Mouse (Mus musculus): Measurements from ENCODE around the gene Gm6592.
"Not testable (repeated sequence)": the region's sequence is repeated elsewhere in the genome, so short reads cannot be mapped to it uniquely, and the experiment has no call there.

Gm6592 gene

DNA sequence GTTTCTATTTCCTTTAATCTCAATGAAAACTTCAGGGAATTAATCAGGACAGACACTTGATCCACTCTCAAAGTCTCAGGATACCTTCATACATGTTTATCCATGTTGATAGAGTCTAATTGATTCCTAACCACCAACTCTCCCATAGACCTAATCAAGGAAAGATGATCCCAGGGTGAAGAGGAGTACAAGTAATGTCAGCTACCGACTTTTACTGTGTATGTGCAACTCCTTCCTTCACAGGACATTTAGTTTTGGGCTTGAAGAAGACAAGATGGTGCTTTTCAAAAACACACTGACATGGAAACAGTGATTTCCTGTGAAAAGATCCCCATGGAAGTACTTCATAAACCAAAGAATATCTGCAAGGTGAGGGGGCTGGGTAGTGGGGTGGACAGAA, at the start of gene Gm6592:
Gm6592 (plus strand) TSS at position 301 of the 400 bp plus-strand sequence.
- no peak for DNase-seq (ENCODE audit: low read depth)

DNA sequence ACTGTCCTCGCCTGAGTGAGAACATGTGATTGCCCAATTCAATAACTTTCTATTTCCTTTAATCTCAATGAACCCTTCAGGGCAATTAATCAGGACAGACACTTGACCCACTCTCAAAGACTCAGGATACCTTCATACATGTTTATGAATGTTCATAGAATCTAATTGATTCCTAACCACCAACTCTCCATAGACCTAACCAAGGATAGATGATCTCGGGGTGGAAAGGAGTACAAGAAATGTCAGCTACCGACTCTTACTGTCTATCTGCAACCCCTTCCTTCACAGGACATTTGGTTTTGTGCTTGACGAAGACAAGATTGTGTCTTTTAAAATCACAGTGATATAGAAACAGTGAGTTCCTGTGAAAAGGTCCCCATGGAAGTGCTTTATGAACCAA, 40.4 kb upstream of the Gm6592 start, which contains the start of gene Ssxb5:
Ssxb5 (plus strand) TSS at position 301 of the 400 bp plus-strand sequence.
- not testable (repeated sequence) for DNase-seq (ENCODE audit: low read depth)

DNA sequence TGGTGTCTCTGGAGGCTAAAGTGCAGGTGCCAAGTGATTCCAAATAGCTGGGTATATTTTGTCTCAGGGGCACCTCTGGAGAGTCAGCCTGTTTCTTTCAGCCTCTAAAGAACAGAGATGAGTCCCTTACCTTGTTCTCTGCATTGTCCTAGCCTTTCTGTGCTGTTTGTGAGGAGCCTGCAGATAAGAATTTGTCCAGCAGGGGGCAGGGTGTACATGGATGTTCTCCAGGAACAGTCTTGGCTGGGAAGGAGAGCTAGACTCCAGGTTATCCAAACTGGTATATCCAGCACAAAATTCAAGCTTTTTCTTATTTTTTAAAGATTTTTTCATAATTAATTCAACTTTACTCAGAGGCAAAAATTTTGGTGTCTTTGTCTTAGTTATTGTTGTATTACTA, 11.8 kb upstream of the Gm6592 start:
- DNase-seq (ENCODE audit: low read depth): no peak

DNA sequence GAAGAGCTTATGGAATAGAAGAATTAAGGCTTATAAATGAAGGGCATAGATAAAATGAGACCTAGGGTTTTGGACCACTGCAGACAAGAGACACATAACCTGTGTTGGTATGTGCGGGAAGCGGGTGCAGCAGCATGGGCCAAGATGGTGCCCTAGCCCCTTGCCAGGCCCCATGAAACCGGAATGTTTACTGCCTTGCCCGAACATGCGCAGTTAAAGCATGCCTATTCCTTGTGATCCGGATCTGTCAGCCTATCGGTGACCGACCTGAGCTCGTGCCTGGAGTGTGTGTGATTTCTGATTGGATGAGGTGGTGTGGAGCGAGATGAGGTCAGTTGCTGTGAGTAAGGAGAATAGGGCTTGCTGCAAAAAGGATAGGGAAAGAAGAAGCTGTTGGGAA, 8.7 kb downstream of the Gm6592 start:
- no peak for DNase-seq (ENCODE audit: low read depth)

DNA sequence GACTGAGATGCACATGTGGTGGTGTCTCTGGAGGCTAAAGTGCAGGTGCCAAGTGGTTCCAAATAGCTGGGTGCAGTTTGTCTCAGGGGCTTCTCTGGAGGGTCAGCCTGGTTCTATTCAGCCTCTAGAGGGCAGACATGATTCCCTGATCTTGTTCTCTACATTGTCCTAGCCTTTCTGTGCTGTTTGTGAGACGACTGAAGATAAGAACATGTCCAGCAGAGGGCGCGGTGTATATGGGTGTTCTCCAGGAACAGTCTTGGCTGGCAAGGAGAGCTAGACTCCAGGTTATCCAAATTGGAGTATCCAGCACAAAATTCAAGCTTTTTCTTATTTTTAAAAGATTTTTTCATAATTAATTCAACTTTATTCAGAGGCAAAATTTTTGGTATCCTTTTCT, 20.5 kb downstream of the Gm6592 start:
- peak; percentile 5 for DNase-seq (ENCODE audit: low read depth)

DNA sequence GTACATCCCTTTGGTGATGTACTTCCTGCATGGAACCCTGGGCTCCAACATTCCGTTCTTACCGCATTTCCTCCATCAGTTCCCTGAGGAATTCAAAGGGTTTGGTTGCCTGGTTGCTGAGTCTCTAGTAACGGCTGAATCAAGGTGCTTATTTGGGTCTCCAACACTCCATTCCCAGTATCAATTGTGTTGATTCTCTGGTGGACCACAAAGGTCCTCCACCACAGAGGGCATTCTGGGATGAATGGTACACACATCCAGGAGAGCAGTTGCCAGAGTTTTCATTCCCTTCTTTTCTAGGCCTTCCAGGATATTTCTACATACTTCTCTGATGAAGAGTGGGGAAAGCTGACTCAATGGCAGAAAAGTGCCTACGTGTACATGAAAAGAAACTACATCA, 30.2 kb downstream of the Gm6592 start, which contains the start of gene Gm5751:
Gm5751 (plus strand) TSS at position 301 of the 400 bp plus-strand sequence.
- DNase-seq (ENCODE audit: low read depth): not testable (repeated sequence)

DNA sequence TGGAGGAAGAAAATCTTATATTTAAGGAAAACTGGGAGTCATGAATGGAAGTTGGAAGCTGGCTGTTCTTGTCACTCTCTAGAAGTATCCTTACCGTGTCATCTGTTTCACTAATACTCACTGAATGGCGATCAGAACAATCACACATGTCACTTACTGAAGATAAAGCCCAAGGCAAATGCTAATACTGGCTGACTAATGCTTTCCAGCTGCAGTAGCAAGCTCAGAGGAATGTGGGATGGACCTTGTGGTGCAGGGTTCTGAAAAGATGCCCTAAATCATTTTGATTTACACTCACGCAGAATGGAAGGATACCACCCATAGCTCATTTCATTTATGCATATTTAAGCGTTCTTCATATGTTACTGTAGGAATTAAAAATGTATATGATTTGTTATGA, 40.5 kb downstream of the Gm6592 start:
- no peak for DNase-seq (ENCODE audit: low read depth)

DNA sequence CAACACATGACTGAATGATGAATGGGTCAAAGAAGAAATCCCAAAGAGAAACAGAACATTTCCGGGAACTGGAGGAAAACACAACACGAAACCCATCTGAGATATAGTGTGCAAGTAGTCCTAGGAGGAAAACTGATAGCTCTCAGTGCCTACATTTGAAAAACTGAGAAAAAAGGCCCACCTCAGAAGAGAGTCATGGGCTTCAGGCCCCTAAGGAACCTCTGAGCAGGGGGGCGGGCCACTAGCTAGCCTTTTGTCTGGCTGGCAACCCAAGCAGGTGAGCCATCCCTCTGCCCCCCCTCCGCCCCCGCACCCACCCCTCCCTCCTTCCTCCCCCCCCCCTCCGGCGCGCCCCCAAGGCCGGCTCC, 48.2 kb downstream of the Gm6592 start:
- no peak for DNase-seq (ENCODE audit: low read depth)

DNA sequence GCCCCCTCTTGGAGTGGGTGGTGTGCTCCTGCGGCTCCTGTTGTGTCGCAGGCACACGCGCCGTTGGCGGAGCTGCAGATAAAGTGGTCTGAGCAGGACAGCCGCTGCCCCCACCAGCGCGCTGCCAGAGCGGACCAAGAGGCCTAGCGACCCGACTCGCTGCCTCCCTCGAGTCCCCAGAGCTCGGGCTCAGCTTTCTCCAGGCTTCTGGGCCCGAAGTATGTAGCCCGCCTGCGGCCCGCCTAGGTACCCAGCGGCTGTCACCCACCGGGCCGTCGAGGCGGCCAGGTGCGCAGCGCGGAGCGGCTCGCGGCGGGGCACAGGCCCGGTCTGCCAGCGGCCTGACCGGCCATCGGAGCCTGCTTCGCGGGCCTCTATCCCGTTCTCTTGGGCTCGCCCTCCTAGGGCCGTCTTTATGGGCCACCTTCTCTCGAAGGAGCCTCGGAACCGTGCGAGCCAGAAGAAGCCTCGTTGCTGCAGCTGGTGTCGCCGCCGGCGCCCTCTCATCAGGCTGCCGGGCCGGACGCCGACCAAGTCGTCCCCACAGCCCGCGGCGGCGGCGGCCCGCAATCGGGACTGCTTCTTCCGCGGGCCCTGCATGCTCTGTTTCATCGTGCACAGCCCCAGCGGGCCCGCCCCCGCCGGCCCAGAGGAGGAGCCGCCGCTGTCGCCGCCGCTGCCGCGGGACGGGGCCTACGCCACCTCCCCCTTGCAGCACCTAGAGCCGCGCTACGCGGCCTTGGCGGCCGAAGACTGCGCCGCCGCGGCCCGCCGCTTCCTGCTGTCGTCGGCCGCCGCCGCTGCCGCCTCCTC, 48.8 kb downstream of the Gm6592 start, which contains the start of gene B630019K06Rik:
B630019K06Rik (plus strand) TSS at position 40 of the 813 bp plus-strand sequence.
- DNase-seq (ENCODE audit: low read depth): no peak

DNA sequence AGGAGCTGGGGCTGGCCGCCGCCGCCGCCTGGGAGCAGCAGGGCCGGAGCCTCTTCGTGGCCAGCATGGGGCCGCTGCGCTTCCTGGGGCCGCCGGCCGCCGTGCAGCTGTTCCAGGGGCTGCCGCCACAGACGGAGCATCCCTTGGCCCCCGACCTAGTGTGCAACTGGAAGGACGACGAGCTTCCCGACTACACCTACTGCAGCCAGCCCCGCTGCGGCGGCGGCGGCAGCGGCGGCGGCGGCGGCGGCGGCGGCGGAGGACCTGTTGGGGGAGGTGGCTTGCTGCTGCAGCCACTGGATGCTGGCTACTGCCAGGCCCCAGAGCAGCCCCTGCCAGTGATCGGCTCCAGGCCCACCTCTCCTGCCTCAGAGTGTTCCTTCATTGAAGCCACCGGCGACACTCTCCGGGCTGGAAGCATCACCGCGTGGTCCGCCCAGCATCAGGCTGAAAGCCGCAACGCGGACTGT, 49.4 kb downstream of the Gm6592 start:
- DNase-seq (ENCODE audit: low read depth): no peak
